Mouse (Mus musculus) testis, postnatal 14 days (tissue): ENCODE measurements around the gene Flnb.

Source experiments
- DNase-seq: peaks from one replicate; pipeline ENCODE4 v3.0.0; 2021; ENCODE audit warnings: low spot score

The Flnb gene

DNA sequence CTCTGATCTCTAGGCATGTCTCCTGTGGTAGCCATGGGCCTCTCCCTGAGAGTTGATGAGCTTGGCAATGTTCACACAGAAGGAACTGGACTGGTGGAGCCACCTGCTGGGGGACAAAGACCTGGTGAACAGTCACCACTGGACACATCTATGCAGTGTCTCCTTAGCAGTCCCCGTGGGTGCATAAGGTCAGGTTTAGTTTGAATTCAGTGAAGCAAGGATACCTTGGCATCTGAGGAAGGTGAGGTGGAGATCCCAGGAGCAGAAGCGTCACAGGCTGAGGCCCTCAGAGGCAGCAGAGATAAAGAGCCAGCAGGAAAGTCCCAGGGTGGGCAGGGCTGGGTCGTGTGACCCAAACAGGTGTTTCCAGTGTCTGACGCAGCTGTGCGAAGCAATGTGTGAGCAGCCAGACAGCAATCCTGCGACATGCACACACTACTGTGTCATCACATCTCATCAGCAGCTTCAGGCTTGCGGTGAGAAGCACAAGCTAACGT, 176.6 kb downstream of the Flnb start, which contains the start of gene Dnase1l3:
Gene Dnase1l3, minus strand, starts transcription at position 303 of the 497 bp plus-strand sequence.
- DNase-seq: no peak

DNA sequence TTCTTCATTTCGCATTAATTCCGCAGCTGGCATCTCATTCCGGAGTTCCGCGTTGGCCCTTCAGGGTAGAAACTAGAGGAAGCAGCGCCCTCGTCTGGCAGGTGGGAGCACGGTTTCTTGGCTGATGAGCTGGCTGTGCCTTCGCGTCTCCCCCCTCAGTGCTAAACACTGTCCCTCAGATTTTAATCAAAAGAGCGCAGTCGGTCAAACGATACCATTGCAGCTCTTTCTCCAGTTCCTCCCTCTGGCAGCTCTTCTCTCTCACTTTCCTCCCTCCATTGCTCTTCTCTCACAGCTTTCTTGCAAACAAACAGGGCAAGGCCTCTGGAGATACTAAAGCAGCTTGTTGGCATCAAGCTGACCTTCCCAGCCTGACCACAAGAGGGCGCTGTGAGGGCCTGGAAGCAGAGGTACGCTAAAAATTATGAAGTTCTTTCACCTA, 179.5 kb downstream of the Flnb start:
- DNase-seq: peak; percentile 85

DNA sequence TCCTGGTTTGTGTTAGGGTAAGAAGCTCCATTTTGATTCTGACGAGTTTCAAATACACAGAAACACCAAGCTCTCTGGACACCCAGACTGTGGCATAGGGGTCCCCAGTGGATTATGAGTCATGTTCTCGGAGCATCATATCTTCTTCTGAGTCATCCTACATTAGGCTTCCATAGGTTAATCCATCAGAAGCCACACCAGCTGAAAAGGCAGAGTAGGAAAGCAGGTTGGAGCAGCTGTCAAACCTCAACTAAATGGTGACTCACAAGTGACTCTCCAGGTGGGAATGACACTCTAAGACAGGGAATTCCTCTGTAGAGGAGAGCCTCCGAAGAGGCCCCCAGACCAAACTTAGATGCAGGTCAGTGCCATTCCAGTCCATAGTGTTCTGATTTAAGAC, 181.3 kb downstream of the Flnb start:
- no peak for DNase-seq

DNA sequence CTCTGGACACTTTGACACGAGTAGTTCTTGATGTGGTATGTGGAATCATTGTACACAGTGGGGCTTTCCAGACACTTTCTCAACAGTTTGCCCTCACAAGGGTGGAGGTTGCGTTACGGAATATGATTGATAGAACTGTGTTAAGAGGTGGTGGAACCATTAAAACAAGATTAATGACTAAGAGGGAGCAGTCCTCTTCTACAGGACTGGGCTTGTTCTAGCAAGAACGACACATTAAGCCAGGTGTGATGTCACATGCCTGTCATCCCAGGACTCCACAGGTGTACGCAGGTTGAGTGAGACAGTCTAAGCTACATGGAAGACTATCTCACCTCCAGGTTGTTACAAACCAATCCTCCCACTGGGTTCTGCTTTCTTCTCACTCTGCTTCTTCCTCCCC, 181.7 kb downstream of the Flnb start:
- no peak for DNase-seq

- no peak for DNase-seq
Measured at GRCm38 (mm10) chr14:8000247-8000646, 182.5 kb downstream of the Flnb start.
